Mouse (Mus musculus) embryonic facial prominence, embryonic 15.5 days (tissue): ENCODE data around the gene Hopx. TPM values are rescaled to one million over a fixed set of nuclear protein-coding genes. Genes with fewer than 3 reads are reported as not detected.

Source experiments
- ATAC-seq: fragments of 200-750 bp; cut with Nextera tagmentation; 2 replicates; pipeline ENCODE4 v1.8.0; 2017; ENCODE audit warnings: low read depth, moderate TSS enrichment; ENCODE audit not compliant: insufficient number of reproducible peaks, low FRiP score, low TSS enrichment
- H3K27ac ChIP-seq: fragments of 300-500 bp; sonication (generic); replicated peaks from 2 replicates; pipeline ENCODE4 v1.5.1; 2015; ENCODE audit warnings: mild to moderate bottlenecking, inconsistent platforms
- H3K27me3 ChIP-seq: fragments of 300-500 bp; sonication (generic); 2 replicates; pipeline ENCODE4 v1.6.1; 2015; ENCODE audit warnings: inconsistent platforms
- H3K36me3 ChIP-seq: fragments of 300-500 bp; sonication (generic); 2 replicates; pipeline ENCODE4 v1.6.1; 2015; ENCODE audit warnings: mild to moderate bottlenecking, inconsistent platforms
- H3K4me1 ChIP-seq: fragments of 300-500 bp; sonication (generic); 2 replicates; pipeline ENCODE4 v1.6.1; 2015; ENCODE audit warnings: inconsistent platforms
- H3K4me2 ChIP-seq: fragments of 300-500 bp; sonication (generic); replicated peaks from 2 replicates; pipeline ENCODE4 v1.6.1; 2015; ENCODE audit warnings: mild to moderate bottlenecking, inconsistent platforms
- H3K4me3 ChIP-seq: fragments of 300-500 bp; sonication (generic); replicated peaks from 2 replicates; pipeline ENCODE4 v1.5.1; 2015; ENCODE audit warnings: mild to moderate bottlenecking, inconsistent platforms
- H3K9ac ChIP-seq: fragments of 300-500 bp; sonication (generic); 2 replicates; pipeline ENCODE4 v1.6.1; 2015; ENCODE audit warnings: inconsistent platforms
- H3K9me3 ChIP-seq: fragments of 300-500 bp; sonication (generic); replicated peaks from 2 replicates; pipeline ENCODE4 v1.6.1; 2016; ENCODE audit warnings: inconsistent platforms
- WGBS: fragments of 180-500 bp; shearing (Covaris S2); methylation state at CpG from one replicate; pipeline ENCODE4 v1.1.7; 2015; 5-methylcytosine and 5-hydroxymethylcytosine counted together
- polyA plus RNA-seq: library from polyadenylated mRNA; unstranded; fragments of >200 nt; fragmentation: Nextera tagmentation; extraction: Ambion mirVana; gene quantifications from 2 replicates; pipeline ENCODE4 v1.2.1, GENCODE M21; 2015

Hopx gene
- polyA plus RNA-seq, 1 experiment from 2014 or later, result 3.5 TPM

- H3K9ac ChIP-seq, result no peak overlapping the region
- WGBS, result 79% methylated on average over 2 of the region's 2 CpGs
- no peaks in the 10 kb centered on the region for H3K9me3 ChIP-seq
- no peaks in the 10 kb centered on the region for H3K4me1 ChIP-seq
- no peaks in the 10 kb centered on the region for H3K36me3 ChIP-seq
- no peaks in the 10 kb centered on the region for H3K27me3 ChIP-seq
- H3K4me2 ChIP-seq, result no peak overlapping the region
- H3K4me3 ChIP-seq, result no peak overlapping the region
- no peak for ATAC-seq
- no peak overlapping the region for H3K27ac ChIP-seq
Measured at GRCm38 (mm10) chr5:77132457-77133135, 17.7 kb upstream of the Hopx start.

- Histone ChIP-seq H3K9ac (no peak overlapping the region), H3K27ac (no peak overlapping the region), H3K36me3 (no peaks in the 10 kb centered on the region), H3K4me2 (no peak overlapping the region), H3K27me3 (no peaks in the 10 kb centered on the region), H3K9me3 (no peaks in the 10 kb centered on the region), H3K4me1 (no peaks in the 10 kb centered on the region), H3K4me3 (no peak overlapping the region)
- no peak for ATAC-seq
- 85% methylated on average over 8 of the region's 8 CpGs for WGBS
Measured at GRCm38 (mm10) chr5:77131879-77132278, 17.0 kb upstream of the Hopx start.

- Histone ChIP-seq H3K9me3 (no peaks in the 10 kb centered on the region), H3K4me1 (no peaks in the 10 kb centered on the region), H3K9ac (no peak overlapping the region), H3K4me2 (no peak overlapping the region), H3K27me3 (no peaks in the 10 kb centered on the region), H3K27ac (no peak overlapping the region), H3K36me3 (no peaks in the 10 kb centered on the region), H3K4me3 (no peak overlapping the region)
- no peak for ATAC-seq
- 78% methylated on average over 16 of the region's 16 CpGs for WGBS
Measured at GRCm38 (mm10) chr5:77130310-77131020, 15.5 kb upstream of the Hopx start.

DNA sequence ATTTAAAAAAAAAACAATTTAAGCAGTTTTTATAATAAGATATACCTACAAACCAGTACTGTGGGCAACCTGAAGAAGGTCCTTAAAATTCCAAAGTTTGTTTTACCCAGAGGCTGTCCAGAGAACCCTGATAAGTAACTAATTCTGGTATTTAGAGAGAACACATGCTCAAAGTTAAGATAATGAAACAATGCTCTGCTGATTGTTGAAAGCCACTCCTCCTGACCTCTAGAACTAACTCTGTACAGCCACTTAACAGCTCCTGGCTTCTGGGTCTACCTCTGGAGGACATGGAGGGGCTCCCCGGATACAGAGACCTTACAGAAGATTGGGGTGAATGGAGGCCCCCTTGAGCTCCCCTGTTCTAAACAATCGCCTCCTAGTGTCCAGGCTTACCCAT lies 15.0 kb upstream of the Hopx start:
- H3K36me3 ChIP-seq, result no peaks in the 10 kb centered on the region
- no peak overlapping the region for H3K27ac ChIP-seq
- no peaks in the 10 kb centered on the region for H3K9me3 ChIP-seq
- ATAC-seq, result no peak
- 82% methylated on average over 2 of the region's 2 CpGs for WGBS
- no peak overlapping the region for H3K4me2 ChIP-seq
- no peaks in the 10 kb centered on the region for H3K27me3 ChIP-seq
- no peaks in the 10 kb centered on the region for H3K4me1 ChIP-seq
- H3K4me3 ChIP-seq, result no peak overlapping the region
- no peak overlapping the region for H3K9ac ChIP-seq

DNA sequence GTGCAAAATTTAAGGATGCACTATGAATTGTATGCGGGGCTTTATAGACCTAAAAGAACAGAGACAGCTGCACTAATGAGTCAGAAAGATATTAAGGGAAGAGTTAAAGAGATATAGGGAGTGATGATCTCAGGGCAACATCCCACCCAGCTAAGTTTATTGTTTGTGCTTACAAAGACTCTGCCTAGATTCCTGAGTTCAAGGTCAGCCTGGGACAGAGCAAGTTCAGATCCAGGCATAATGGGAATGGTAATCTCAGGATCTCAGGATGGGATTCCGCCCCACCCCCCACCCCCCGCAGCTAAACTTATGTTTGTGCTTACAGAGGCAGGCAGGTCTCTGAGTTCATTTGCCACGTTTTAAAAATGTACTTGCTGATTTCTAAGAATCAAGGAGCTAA lies 13.9 kb upstream of the Hopx start:
- Histone ChIP-seq H3K36me3 (no peaks in the 10 kb centered on the region), H3K4me2 (no peak overlapping the region), H3K9me3 (no peaks in the 10 kb centered on the region), H3K4me3 (no peak overlapping the region), H3K4me1 (peaks cover 5% of the 10 kb centered on the region; the same call in 1 of the 2 replicates), H3K27ac (no peak overlapping the region), H3K9ac (no peak overlapping the region), H3K27me3 (no peaks in the 10 kb centered on the region)
- ATAC-seq, result no peak
- 87% methylated on average over 4 of the region's 4 CpGs for WGBS

DNA sequence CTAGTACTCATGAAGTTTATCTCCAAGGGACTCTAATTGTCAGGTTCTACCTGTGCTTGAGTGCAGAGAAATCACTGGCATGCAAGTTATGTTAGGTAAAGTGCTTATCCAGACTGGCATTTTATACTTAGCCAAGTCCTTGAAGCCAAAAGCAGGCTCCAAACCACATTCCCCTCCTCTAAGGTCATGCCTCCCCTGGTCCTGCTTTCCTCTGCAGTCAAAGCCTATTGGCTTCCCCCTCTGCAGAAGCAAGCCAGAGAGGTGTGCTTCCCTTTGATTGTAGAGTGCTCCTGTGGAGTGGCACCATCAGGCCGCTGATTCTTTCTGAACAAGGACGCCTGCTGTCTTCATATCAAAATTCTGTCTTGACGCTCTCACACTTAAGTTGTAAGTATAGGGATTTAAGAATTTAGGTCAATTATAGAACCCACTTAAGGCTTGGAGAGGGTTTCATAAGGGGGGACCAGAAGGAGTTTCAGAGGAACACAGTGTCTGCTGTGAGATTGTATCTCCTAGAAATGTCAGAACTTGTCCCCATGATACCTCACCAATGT lies 11.6 kb upstream of the Hopx start:
- Histone ChIP-seq H3K36me3 (no peaks in the 10 kb centered on the region), H3K4me1 (peaks cover 18% of the 10 kb centered on the region), H3K4me2 (no peak overlapping the region), H3K4me3 (no peak overlapping the region), H3K27me3 (no peaks in the 10 kb centered on the region), H3K9me3 (no peaks in the 10 kb centered on the region), H3K9ac (no peak overlapping the region), H3K27ac (no peak overlapping the region)
- no peak for ATAC-seq
- 82% methylated on average over 3 of the region's 3 CpGs for whole genome bisulfite sequencing

DNA sequence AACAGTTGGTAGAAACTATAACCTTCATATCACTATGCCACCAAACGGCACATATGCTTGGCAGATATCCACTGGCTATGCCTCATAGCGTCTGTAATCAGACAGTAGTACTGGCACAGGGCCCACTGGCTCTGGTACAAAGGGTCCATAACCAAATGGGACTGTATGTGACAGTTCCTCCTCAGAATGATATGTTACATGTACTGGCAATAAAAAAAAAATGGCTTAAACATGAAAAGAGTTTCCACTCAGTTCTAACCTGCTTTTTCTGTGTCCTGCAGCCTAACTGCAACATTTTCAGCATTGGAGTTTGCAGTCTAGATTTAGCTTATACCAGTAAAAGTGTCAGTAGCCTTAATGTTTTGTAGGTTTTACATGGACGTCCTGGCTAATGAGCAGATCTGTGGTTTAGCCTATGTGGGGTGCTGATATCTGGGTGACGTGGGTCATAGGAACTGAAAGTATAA lies 9.9 kb upstream of the Hopx start:
- WGBS, result 53% methylated on average over 4 of the region's 4 CpGs
- Histone ChIP-seq H3K4me1 (peaks cover 18% of the 10 kb centered on the region), H3K36me3 (no peaks in the 10 kb centered on the region), H3K27ac (no peak overlapping the region), H3K9ac (no peak overlapping the region), H3K4me2 (no peak overlapping the region), H3K4me3 (no peak overlapping the region), H3K9me3 (no peaks in the 10 kb centered on the region), H3K27me3 (no peaks in the 10 kb centered on the region)
- ATAC-seq, result no peak

DNA sequence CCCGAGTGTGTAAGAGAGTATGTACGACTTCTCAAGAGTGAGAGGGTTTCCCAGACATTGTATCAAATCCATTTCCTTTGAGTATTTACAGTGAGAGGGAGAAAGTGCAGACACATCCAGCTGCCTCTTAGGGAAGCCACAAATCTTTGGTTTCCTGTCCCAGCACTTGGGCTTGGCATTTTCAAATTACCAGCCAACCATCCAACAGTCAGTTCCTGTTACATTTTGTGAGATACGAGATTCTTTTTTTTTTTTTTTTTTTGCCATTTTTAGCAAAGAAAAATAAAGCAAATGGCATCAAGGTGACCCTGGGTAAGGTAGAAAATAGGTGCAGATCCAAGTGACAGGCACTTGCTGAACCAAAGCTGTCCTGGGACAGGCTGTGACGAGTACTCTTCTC lies 9.2 kb upstream of the Hopx start:
- H3K27ac ChIP-seq, result 0 out of 2 replicates have a peak overlapping the region, but pooled peaks have one; percentile 9
- WGBS, result 47% methylated on average over 4 of the region's 4 CpGs
- no peak for ATAC-seq

GRCm38 (mm10) chr5:77123597-77123996 lies 8.7 kb upstream of the Hopx start:
- H3K9me3 ChIP-seq, result no peaks in the 10 kb centered on the region
- peaks cover 18% of the 10 kb centered on the region for H3K4me1 ChIP-seq
- no peak overlapping the region for H3K27ac ChIP-seq
- H3K4me3 ChIP-seq, result no peak overlapping the region
- no peaks in the 10 kb centered on the region for H3K27me3 ChIP-seq
- 60% methylated on average over 9 of the region's 9 CpGs for WGBS
- no peak for ATAC-seq
- no peak overlapping the region for H3K4me2 ChIP-seq
- H3K36me3 ChIP-seq, result no peaks in the 10 kb centered on the region
- H3K9ac ChIP-seq, result no peak overlapping the region

More for the DNA sequence above, 9.2 kb upstream of the Hopx start:
- H3K4me2 ChIP-seq, result no peak overlapping the region
- no peaks in the 10 kb centered on the region for H3K36me3 ChIP-seq
- H3K9me3 ChIP-seq, result no peaks in the 10 kb centered on the region
- peaks cover 18% of the 10 kb centered on the region for H3K4me1 ChIP-seq
- no peaks in the 10 kb centered on the region for H3K27me3 ChIP-seq
- no peak overlapping the region for H3K4me3 ChIP-seq
- H3K9ac ChIP-seq, result no peak overlapping the region

- Histone ChIP-seq H3K4me1 (peaks cover 18% of the 10 kb centered on the region), H3K36me3 (no peaks in the 10 kb centered on the region), H3K4me3 (no peak overlapping the region), H3K27ac (peak overlapping the region; percentile 11; the same call in 1 of the 2 replicates), H3K9me3 (no peaks in the 10 kb centered on the region), H3K4me2 (0 out of 2 replicates have a peak overlapping the region, but pooled peaks have one; percentile 1), H3K9ac (no peak overlapping the region), H3K27me3 (no peaks in the 10 kb centered on the region)
- ATAC-seq, result no peak
- WGBS, result 19% methylated on average over 20 of the region's 20 CpGs
Measured at GRCm38 (mm10) chr5:77122254-77123192, 7.6 kb upstream of the Hopx start.

DNA sequence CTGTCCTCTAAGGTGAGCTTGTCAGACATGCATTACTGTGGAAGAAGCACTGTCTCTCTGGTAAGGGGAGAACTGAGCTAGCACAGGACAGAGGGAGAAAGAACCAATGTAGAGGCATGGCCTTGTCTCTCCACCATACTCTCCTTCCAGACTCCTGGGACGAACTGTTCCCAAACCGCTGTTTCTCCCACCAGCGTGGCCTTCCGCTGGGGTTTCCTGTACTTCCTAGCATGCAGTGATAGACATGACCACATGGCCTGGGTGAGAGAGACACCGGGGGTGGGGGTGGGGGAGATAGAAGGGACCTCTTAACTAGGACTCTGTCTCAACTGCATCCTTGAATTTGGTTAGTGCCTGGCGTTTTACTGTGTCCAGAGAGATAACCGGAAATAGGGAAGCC lies 5.8 kb upstream of the Hopx start:
- Histone ChIP-seq H3K27me3 (no peaks in the 10 kb centered on the region), H3K36me3 (no peaks in the 10 kb centered on the region), H3K9ac (no peak overlapping the region), H3K9me3 (no peaks in the 10 kb centered on the region), H3K4me1 (peaks cover 18% of the 10 kb centered on the region), H3K4me3 (no peak overlapping the region), H3K27ac (no peak overlapping the region), H3K4me2 (no peak overlapping the region)
- 87% methylated on average over 7 of the region's 7 CpGs for WGBS
- ATAC-seq, result no peak
